Mouse (Mus musculus) lung, postnatal 0 days (tissue): ENCODE measurements around the gene Nacc1.
A peak's percentile ranks its signal among the peaks of the same experiment; 100 is the strongest.

ENCODE experiments used
- CTCF ChIP-seq: IDR thresholded peaks from 2 replicates; pipeline ENCODE4 v1.5.1; 2016; ENCODE audit warnings: antibody characterized with exemption, mild to moderate bottlenecking
- EP300 ChIP-seq: IDR thresholded peaks from 2 replicates; pipeline ENCODE4 v1.6.1; 2016; ENCODE audit warnings: antibody characterized with exemption, mild to moderate bottlenecking, control low read depth

- TF ChIP-seq EP300 (peak; percentile 91), CTCF (no peak)
Measured at GRCm38 (mm10) chr8:84663483-84664327, 24.0 kb downstream of the Nacc1 start.
